Mouse (Mus musculus) ES-E14 (cell line): ENCODE data around the gene Usp18.
A peak's percentile ranks its signal among the peaks of the same experiment; 100 is the strongest.

ENCODE experiments used
- CHD2 ChIP-seq: IDR thresholded peaks from 2 replicates; pipeline ENCODE4 v1.6.1; 2014; ENCODE audit warnings: mild to moderate bottlenecking, low read depth, low read length, inconsistent platforms
- HCFC1 ChIP-seq: IDR thresholded peaks from 2 replicates; pipeline ENCODE4 v1.6.1; 2012; ENCODE audit warnings: low read length, inconsistent platforms, borderline replicate concordance; ENCODE audit not compliant: insufficient read depth
- MAFK ChIP-seq: IDR thresholded peaks from 2 replicates; pipeline ENCODE4 v1.6.1; 2014; ENCODE audit warnings: mild to moderate bottlenecking, low read depth, low read length, inconsistent platforms; ENCODE audit not compliant: insufficient read depth
- ZC3H11A ChIP-seq: IDR thresholded peaks from 2 replicates; pipeline ENCODE4 v1.6.1; 2012; ENCODE audit warnings: low read depth, mild to moderate bottlenecking, inconsistent platforms, low read length, borderline replicate concordance
- ZNF384 ChIP-seq: IDR thresholded peaks from 2 replicates; pipeline ENCODE4 v1.6.1; 2012; ENCODE audit warnings: low read depth, low read length, inconsistent platforms

DNA sequence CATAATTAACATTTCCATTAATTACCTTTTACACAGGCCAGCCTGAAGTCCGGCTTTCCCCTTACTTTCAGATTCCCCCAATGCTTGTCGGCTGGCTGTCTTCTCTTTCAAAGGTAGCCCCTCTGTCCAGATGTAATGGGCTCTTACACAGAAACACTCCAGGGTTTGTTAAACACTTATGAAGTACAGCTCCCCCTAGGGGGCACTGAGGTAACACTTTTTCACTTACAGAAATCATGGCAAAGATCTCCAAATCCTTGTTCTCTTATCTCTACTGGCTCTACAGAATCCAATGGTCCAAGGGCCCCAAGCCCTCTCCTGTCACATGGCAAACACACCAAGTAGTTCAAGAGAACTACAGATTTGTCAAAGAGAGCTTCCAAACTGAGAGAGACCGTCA, 28.6 kb downstream of the Usp18 start:
- TF ChIP-seq HCFC1 (no peak), MAFK (no peak), ZNF384 (no peak), CHD2 (no peak), ZC3H11A (0 out of 2 replicates have a peak, but pooled peaks have one; percentile 2)
